In the genomic region with DNA sequence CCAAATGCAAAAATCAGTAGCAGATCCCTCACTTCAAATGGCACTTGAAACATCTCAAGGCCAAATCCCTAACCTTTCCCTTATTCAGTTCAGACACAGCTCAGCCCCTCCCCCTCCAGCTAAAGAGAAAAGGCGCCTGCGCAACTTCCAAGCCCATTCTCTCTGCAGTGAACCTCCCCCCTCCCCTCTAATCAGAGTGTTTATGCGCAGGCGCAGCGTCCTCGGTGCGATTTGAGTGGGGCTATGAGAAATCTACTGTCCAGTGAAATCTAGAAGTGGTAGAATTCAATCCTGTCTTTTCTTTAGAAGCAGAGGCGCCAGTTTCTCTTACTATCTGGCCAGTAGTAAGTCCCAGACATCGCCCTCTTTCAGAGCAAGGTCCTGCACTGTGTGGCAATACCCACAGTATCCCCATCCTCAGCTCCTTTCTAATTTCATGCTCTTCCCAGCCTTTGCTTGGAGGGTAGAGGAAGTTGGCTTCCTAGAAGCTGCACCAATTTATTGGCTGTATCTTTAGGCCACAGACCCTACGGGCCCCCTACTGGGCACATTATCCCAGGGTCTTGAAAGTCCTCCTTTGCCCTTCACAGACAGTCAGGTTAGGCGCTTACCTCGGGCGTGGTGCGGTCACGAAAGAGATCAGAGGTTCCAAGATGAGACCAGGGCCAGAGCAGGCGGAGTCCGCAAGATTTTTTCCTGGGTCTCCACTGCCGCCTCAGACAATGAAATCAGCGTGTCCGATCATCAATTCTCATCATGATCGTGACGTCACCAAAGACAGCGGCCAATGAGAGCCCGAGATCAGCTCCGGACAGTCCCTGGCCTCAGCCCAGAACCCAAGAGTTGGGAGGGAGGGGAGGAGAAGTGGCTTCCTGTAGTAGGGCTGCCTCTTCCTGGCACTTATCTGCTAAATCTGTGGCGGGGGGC, we compare ENCODE assay signal across 7 mouse cellular contexts. TPM values are rescaled to one million over a fixed set of nuclear protein-coding genes. Genes with fewer than 3 reads are reported as not detected.
DNase-seq lines count a peak whose midpoint lies in the region; ATAC-seq lines count a peak whose summit lies in the region.

Hdx (minus strand) TSS at position 724 of the 927 bp plus-strand sequence.

- 0 out of 2 replicates have a peak within 1 kb of the TSS, but pooled peaks have one; percentile 32 for H3K27ac ChIP-seq in intestine, embryonic 15.5 days

- no peaks in the 10 kb centered on the region for H3K9me3 ChIP-seq in intestine, embryonic 15.5 days

- H3K4me2 ChIP-seq in intestine, embryonic 15.5 days (replicated peaks) = peak within 1 kb of the TSS; percentile 56

- 20% methylated on average over 26 of the region's 26 CpGs for WGBS in intestine, embryonic 15.5 days

- H3K4me3 ChIP-seq in intestine, embryonic 15.5 days (replicated peaks) = peak within 1 kb of the TSS; percentile 43

- no peaks in the 10 kb centered on the region for H3K4me1 ChIP-seq in intestine, embryonic 15.5 days (replicated peaks)

- H3K27me3 ChIP-seq in intestine, embryonic 15.5 days (replicated peaks) = no peaks in the 10 kb centered on the region

- no peaks in the 10 kb centered on the region for H3K36me3 ChIP-seq in intestine, embryonic 15.5 days

- peak; percentile 5 to 21 for DNase-seq in adrenal gland, postnatal 4 days (ENCODE audit: low spot score in 2 of 2)
- peak; percentile 72 for DNase-seq in embryo, embryonic 9.5 days (ENCODE audit: extremely low spot score)
- peak; percentile 21 to 46 for DNase-seq in gastrocnemius, postnatal 4 days (ENCODE audit: low spot score in 2 of 2)
- DNase-seq in left cerebral cortex, adult 9 months (ENCODE audit: low spot score in 2 of 2) = peak; percentile 18 to 56
- DNase-seq in lung, postnatal 4 days = peak; percentile 64 to 77
- peak; percentile 30 to 56 for DNase-seq in right cerebral cortex, postnatal 36 days (ENCODE audit: low spot score in 2 of 2)

- peak within 1 kb of the TSS; percentile 30 for H3K9ac ChIP-seq in intestine, embryonic 15.5 days

- ATAC-seq in intestine, embryonic 15.5 days = peak; percentile 87

RNA-seq across cellular contexts. Expression of gene Hdx, which starts in this region (rescaled TPM):
- total RNA-seq in adrenal gland, postnatal 4 days (2021) = 1 to 10 TPM; 1.3 to 1.5 TPM
- total RNA-seq in gastrocnemius, postnatal 4 days (2021) = under 1 TPM; 0.69 to 0.75 TPM
- polyA plus RNA-seq in intestine, embryonic 15.5 days (2015; fragmentation: Nextera tagmentation; extraction: Ambion mirVana) = 0.43 and 0.64 TPM in 2 replicates

Comparison
In these comparisons a context has a peak if more than half of its experiments do, and no peak if none do; other contexts are left out.
1. Peak in every context shown above with its lines: DNase-seq, ATAC-seq, H3K4me3 ChIP-seq and H3K27ac ChIP-seq.
2. Peak in DNase-seq in gastrocnemius, postnatal 4 days; RNA of the gene not detected or under 1 TPM.
3. Peak in ATAC-seq, H3K4me3 ChIP-seq, H3K27ac ChIP-seq, H3K9ac ChIP-seq and H3K4me2 ChIP-seq in intestine, embryonic 15.5 days; RNA of the gene not detected or under 1 TPM.
4. DNase-seq: peak in every context shown above with its lines; median percentile 72 in embryo, embryonic 9.5 days; 70 in lung, postnatal 4 days; 43 in right cerebral cortex, postnatal 36 days; 37 in left cerebral cortex, adult 9 months; 34 in gastrocnemius, postnatal 4 days; 13 in adrenal gland, postnatal 4 days.